Mouse (Mus musculus): ENCODE results near the gene Lrrc25.

Gene Lrrc25

DNA sequence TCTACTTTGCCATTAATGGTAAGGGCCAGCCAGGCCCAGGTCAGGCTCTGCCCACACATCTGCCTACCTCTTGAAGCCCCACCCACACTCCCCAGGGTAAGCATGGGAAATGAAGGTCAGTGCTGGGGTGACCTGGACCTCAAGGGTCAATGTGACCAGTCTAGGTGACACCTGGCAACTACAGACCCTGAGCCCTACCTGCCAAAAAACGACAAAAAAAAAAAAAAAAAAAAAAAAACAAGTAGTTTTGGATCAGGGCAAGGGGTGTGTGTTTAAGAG is 32.1 kb downstream of the Lrrc25 start:
- no peak for DNase-seq (ENCODE audit: low spot score)

DNA sequence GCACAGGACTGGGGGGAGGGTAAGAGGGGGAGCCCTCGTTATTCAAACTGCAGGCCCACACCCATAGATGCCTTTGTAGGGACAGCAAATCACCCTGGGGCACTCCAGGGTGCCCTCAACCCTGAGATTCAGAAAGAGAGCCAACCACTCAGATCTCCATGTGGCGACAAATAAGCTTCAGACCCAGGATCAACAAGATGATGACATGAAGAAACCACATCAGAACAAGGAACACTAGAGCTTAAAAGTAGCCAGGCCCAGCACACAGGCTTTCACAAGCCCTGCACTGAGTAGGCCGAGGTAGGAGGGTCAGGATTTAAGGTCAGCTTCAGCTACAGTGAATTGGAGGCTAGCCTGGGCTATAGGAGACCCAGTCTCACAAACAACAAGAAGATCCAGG is 33.0 kb downstream of the Lrrc25 start:
- no peak for DNase-seq (ENCODE audit: low spot score)

- DNase-seq (ENCODE audit: low spot score), result peak; percentile 93
These were observed 33.4 kb downstream of the Lrrc25 start for GRCm38 (mm10) chr8:70649324-70649723.

DNA sequence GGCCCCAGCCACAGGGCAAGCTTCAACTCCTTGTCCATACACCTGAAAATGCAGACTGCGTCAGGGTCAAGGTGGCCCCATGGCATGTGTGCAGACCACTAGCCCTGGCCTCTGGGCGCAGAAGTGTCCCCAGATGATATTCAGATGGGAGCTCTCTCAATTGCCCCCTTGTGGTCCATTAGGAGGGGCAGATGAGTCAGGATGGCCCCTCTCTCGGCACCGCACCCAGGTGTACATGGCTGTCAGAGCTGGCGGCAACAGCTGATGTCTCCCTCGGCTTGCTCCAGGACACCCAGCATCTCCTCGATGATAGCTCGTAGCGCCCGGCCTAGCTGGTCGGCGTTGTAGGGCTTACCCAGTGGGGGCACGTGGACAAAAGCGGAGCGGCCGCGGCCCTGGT is 34.4 kb downstream of the Lrrc25 start:
- DNase-seq (ENCODE audit: low spot score), result no peak

DNA sequence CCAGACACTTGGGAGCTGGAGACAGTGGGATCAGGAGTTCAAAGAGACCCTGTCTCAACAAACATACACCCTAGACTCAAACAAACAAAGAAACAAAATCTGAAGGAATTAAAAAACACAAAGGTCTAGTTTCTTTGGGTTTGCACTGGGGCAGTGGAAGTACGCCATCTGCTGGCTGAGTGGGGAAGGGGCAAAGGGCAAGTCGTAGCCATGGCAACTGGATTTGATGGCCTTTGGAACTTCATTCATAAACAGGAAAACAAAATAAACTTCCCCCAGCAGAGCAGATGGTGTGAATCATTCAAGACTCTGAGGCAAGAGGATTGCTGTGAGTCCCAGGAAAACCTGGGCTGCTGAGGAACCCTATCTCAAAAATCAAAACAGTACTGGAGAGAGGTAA is 37.3 kb downstream of the Lrrc25 start:
- DNase-seq (ENCODE audit: low spot score), result peak; percentile 79

DNA sequence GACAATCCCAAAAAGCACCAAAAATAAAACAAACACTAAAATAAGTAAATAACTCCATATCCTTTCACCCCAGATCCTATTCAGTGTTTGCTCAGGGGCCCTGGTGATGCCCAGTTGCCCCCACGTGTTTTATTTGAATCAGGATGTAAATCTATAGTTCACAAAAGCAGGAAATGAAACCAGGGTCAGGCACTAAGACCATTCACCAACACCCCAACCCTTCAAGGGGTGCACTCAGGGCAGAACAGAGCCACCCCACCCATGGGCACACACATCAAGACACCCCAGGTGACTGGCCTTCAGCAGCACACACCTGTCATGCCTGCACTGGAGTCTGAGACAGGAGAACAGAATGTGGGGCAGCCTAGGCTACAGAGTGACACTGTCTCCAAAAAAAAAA is 38.2 kb downstream of the Lrrc25 start:
- no peak for DNase-seq (ENCODE audit: low spot score)

GRCm38 (mm10) chr8:70655469-70655868 is 39.5 kb downstream of the Lrrc25 start:
- DNase-seq (ENCODE audit: low spot score), result no peak

- DNase-seq (ENCODE audit: low spot score), result no peak
These were observed 40.3 kb downstream of the Lrrc25 start for GRCm38 (mm10) chr8:70656193-70656790.

- DNase-seq (ENCODE audit: low spot score), result no peak
These were observed 41.3 kb downstream of the Lrrc25 start for GRCm38 (mm10) chr8:70657214-70657613.

GRCm38 (mm10) chr8:70657739-70658138 is 41.8 kb downstream of the Lrrc25 start:
- DNase-seq (ENCODE audit: low spot score), result no peak

DNA sequence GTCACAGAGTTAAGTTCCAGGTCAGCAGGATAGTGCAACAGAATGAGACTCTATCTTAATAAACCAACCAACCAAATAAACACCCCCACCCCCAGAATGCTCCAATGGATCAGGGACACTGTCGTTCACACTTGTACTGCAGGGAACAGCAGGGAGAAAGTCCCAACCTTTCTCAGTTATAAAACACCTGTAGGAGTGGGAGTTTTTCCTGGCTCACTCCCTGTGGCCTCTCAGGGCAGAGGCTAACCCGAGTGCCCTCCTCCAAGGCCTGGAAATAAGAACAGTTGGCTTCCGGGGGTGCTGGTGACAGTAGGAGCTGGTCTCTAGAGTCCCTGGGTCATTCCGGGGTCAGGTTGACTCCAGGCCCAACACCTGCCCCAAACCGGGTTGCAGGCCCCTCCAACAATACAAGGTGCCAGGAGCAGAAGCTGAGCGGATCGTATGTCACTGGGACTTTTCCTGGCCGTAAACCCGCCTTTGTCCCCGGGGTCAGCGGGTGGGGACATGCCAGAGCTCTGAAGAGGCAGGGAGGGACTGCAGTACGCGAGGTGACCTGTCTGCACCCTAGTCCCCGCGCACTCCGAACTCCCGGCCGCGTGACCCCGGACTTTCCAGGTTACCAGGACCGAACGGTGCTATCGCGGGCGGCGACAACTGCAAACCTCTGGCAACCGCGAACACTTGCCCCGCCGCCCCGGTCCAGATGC is 43.1 kb downstream of the Lrrc25 start:
- DNase-seq (ENCODE audit: low spot score), result peak; percentile 31

DNA sequence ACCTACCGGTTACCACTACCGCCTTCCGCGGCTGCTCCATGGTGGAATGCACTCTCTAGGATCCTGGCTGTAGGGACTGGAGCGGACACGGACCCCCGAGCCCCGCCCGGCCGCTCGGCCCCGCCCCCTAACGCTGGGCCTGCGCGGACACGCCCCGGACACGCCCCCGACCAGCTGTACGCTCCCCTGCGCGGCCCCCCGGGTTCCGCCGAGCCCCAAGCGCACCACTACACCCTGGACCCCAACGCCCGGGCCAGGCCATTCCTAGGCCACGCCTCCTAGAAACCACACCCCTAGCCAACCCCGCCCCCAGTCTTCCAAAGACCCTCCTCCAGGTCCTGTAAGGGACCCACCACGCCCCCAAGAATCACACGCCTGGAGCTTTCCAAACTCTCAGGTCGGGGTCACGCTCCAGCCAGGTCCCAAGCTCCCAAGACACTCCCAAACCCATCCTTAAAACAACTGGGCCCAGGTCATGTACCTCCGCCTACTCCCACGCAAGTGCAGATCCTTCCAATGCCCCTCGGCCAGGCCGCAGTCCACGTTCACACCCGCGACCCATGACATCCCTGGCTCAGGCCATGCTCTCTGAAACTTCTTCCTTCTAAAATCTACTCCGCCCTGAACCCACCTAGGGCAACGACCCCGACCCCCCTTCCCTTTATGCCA is 43.8 kb downstream of the Lrrc25 start:
- peak; percentile 87 for DNase-seq (ENCODE audit: low spot score)

DNA sequence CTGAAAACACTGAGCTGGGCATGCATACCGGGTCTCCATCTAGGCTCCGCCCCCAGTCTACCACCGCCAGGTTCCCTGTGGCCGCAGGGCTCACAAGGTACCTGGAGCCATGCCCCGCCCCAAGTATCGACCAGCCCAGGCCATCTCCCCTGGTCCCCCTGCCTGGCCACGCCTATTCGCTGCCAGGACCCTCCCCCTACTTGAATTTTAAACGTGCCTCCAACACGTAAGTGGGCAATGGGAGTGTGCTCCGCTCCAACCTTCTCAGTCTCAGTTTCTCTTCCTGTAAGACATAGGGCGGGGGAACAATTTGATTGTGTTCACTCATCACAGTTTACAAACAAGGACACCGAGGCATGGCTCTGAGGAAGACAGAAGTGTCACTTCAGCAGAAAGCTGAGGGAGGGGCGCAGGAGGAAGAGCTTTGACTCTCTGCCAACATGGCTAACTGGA is 44.3 kb downstream of the Lrrc25 start, which contains the start of gene Pgpep1:
TSS of gene Pgpep1 (minus strand) at position 116 of the 453 bp plus-strand sequence.
- peak; percentile 69 for DNase-seq (ENCODE audit: low spot score)

- peak; percentile 72 for DNase-seq (ENCODE audit: low spot score)
These were observed 47.7 kb downstream of the Lrrc25 start for GRCm38 (mm10) chr8:70663691-70664090.

GRCm38 (mm10) chr8:70664631-70665030 is 48.7 kb downstream of the Lrrc25 start:
- no peak for DNase-seq (ENCODE audit: low spot score)

- DNase-seq (ENCODE audit: low spot score), result no peak
These were observed 49.6 kb downstream of the Lrrc25 start for GRCm38 (mm10) chr8:70665599-70665998.

DNA sequence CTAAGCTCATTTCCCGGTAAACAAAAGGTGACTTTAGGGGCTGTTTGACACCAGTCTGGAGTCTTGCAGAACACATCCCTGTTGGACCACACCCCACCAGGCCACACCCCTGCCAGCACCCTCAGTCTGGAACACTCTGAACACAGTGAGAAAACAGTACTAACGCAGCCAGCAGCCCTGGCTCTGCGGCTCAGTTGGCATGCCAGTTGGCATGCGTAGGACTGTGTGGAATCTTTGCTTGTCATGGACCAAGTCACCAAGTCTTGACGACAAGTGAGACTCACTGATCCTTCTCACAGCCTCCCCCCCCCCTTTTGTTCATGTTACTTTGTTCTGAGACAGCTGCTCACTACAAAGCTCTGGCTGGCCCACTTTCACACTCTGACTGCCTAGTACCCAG is 51.1 kb downstream of the Lrrc25 start:
- no peak for DNase-seq (ENCODE audit: low spot score)

Data from MN1 (cell line).